Mouse (Mus musculus) ES-Bruce4 (cell line): ENCODE data around the gene Lrg1. TPM values are rescaled to one million over a fixed set of nuclear protein-coding genes. Genes with fewer than 3 reads are reported as not detected.

Experiments used
- H3K27ac ChIP-seq: 2 replicates; pipeline ENCODE4 v1.5.1; 2012; ENCODE audit warnings: low read length, inconsistent platforms; ENCODE audit not compliant: insufficient read depth
- H3K27me3 ChIP-seq: 2 replicates; pipeline ENCODE4 v1.6.1; 2012; ENCODE audit warnings: mild to moderate bottlenecking, low read length, inconsistent platforms; ENCODE audit not compliant: control insufficient read depth, poor library complexity, insufficient read depth, severe bottlenecking
- H3K36me3 ChIP-seq: 2 replicates; pipeline ENCODE4 v1.6.1; 2012; ENCODE audit warnings: inconsistent platforms, mild to moderate bottlenecking, low read length, moderate library complexity; ENCODE audit not compliant: control insufficient read depth, poor library complexity, insufficient read depth, severe bottlenecking
- H3K4me1 ChIP-seq: one replicate; pipeline ENCODE4 v1.8.1; 2011; ENCODE audit warnings: low read length; ENCODE audit not compliant: control insufficient read depth, insufficient read depth
- H3K4me3 ChIP-seq: 2 replicates; pipeline ENCODE4 v1.5.1; 2011; ENCODE audit warnings: low read depth, mild to moderate bottlenecking, low read length
- H3K9ac ChIP-seq: 2 replicates; pipeline ENCODE4 v1.6.1; 2012; ENCODE audit warnings: low read depth, mild to moderate bottlenecking, inconsistent platforms; ENCODE audit not compliant: poor library complexity, severe bottlenecking
- H3K9me3 ChIP-seq: replicated peaks from 2 replicates; pipeline ENCODE4 v1.6.1; 2012; ENCODE audit warnings: mild to moderate bottlenecking, low read length, inconsistent platforms; ENCODE audit not compliant: control insufficient read depth, poor library complexity, insufficient read depth, severe bottlenecking
- CTCF ChIP-seq: IDR thresholded peaks from one replicate; pipeline ENCODE4 v1.8.1; 2011; ENCODE audit warnings: low read depth, low read length
- EP300 ChIP-seq: IDR thresholded peaks from 2 replicates; pipeline ENCODE4 v1.6.1; 2011; ENCODE audit warnings: low read depth, low read length; ENCODE audit not compliant: insufficient read depth
- POLR2A ChIP-seq: IDR thresholded peaks from one replicate; pipeline ENCODE4 v1.8.1; 2011; ENCODE audit warnings: low read length; ENCODE audit not compliant: insufficient read depth
- polyA plus RNA-seq: library from polyadenylated mRNA; stranded (reverse); fragments of >200 nt; gene quantifications from 2 replicates; pipeline ENCODE4 v1.2.4, GENCODE M21; 2011; ENCODE audit warnings: low read depth; ENCODE audit not compliant: missing spikeins, insufficient read depth, insufficient read length

Gene Lrg1
- polyA plus RNA-seq: not detected in 2 replicates

DNA sequence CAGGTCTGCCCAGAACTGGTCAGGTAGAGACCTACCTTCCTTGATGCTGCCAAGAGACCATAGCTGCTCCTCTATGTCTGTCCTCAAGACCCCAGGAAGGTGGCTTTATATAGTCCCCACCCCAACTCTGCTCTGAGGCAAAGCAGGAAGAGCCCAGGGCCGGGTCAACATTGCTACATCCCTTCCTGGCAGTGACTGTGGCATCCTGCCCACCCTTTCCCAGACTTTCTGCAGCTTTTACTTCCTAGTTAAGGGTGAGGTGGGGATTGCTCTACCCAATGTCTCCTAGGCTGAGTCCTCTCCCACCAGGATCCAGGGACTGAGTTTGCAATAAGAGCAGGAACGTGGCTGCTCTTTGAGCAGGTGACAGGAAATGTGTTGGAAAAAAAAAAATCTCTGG is at the start of gene Lrg1:
Gene Lrg1, minus strand, starts transcription at position 176 of the 400 bp plus-strand sequence.
- Histone ChIP-seq H3K27me3 (peaks cover 4% of the 10 kb centered on the region; the same call in 1 of the 2 replicates), H3K27ac (no peak within 1 kb of the TSS), H3K4me3 (no peak within 1 kb of the TSS), H3K4me1 (no peaks in the 10 kb centered on the region), H3K9me3 (no peaks in the 10 kb centered on the region), H3K36me3 (no peaks in the 10 kb centered on the region), H3K9ac (no peak within 1 kb of the TSS)
- TF ChIP-seq POLR2A: no peak
- no peak for TF ChIP-seq EP300
- no peak for TF ChIP-seq CTCF

DNA sequence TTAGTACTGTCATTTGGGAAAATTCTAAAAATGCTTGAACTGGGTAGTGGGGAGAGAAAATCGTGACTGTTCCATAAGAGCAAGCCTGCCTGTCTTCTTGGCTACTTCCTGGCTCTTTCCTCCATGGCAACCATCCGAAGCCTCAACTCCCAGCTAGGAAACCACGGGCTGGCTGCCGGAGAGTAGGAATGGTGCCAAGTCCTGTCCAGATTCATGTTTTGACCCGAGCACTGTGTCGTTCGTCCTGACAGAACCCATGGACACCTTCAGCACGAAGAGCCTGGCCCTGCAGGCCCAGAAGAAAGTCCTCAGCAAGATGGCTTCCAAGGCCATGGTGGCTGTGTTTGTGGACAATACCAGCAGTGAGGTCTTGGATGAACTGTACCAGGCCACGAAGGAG is 49.7 kb upstream of the Lrg1 start:
- Histone ChIP-seq H3K9ac (no peak overlapping the region), H3K36me3 (peaks cover under 1% of the 10 kb centered on the region; the same call in 1 of the 2 replicates), H3K27ac (no peak overlapping the region)

DNA sequence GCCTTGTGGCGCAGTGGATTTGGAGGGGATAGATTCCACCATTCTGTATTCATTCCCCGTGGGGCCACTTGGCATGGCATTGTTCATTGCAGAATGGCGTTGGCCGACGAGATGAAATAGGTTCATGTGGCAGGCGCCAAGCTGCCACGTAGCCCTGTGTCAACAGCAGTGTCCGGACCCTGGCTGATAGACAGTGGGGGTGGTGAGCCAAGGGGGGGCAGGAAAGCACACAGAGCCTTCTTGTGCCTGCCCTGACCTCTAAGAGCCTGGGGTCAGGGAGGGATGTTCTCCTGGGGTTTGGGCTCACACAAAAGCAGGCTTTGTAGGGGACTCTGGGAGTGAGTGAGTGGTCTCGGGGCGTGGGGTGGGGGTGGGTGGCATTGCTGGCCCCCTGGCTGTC is 48.8 kb upstream of the Lrg1 start:
- no peaks in the 10 kb centered on the region for H3K4me1 ChIP-seq
- H3K27ac ChIP-seq: no peak overlapping the region
- H3K27me3 ChIP-seq: no peaks in the 10 kb centered on the region
- no peaks in the 10 kb centered on the region for H3K9me3 ChIP-seq
- H3K4me3 ChIP-seq: no peak overlapping the region
- H3K36me3 ChIP-seq: no peaks in the 10 kb centered on the region
- TF ChIP-seq CTCF (no peak), POLR2A (no peak), EP300 (no peak)
- no peak overlapping the region for H3K9ac ChIP-seq

More for the DNA sequence above, 49.7 kb upstream of the Lrg1 start:
- no peak for TF ChIP-seq POLR2A
- no peak for TF ChIP-seq CTCF
- H3K27me3 ChIP-seq: no peaks in the 10 kb centered on the region
- H3K4me3 ChIP-seq: no peak overlapping the region
- H3K4me1 ChIP-seq: no peaks in the 10 kb centered on the region
- no peaks in the 10 kb centered on the region for H3K9me3 ChIP-seq

DNA sequence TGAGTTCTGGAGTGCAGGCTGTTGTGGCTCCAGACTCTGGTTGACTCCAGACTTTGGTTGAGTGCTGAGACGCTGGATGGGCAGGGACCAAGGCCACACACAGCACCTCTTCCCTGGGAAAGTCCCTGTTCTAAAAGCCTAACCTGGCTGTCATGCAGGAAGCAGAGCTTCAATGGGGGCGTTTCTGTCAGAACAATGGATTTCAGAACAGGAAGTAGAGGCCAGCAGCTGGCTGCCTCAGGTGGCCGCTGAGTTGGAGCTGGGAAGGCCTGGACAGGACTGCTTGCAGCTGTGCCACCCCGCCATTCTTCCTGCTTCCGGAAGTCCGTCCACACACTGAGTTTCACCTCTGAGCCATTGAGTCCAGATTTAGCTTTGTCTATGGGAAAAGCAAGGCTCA is 48.0 kb upstream of the Lrg1 start:
- Histone ChIP-seq H3K27ac (no peak overlapping the region), H3K4me3 (no peak overlapping the region), H3K9ac (no peak overlapping the region), H3K4me1 (no peaks in the 10 kb centered on the region), H3K9me3 (no peaks in the 10 kb centered on the region), H3K36me3 (no peaks in the 10 kb centered on the region), H3K27me3 (no peaks in the 10 kb centered on the region)
- TF ChIP-seq EP300: no peak
- TF ChIP-seq POLR2A: no peak
- TF ChIP-seq CTCF: no peak

DNA sequence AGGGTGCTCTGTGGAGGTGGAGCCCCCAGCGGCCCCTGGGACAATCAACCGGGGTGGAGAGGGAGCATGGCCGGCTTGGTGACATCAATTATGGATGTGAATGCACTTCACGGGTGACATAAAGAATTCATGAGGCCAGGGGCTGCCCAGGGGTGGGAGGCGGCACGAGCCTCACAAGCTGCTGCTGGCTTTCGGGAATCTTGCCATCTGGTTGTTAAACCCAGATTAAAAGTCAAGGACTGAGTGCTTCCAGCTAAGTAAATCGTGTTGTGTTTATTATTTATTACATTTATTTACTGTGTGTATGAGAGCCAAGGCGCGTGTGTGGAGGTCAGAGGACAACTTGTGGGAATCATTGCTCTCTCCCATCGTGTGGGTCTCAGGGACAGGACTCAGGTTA is 43.9 kb upstream of the Lrg1 start:
- no peaks in the 10 kb centered on the region for H3K27me3 ChIP-seq
- no peak overlapping the region for H3K4me3 ChIP-seq
- no peaks in the 10 kb centered on the region for H3K36me3 ChIP-seq
- no peak for TF ChIP-seq EP300
- H3K9me3 ChIP-seq: no peaks in the 10 kb centered on the region
- H3K27ac ChIP-seq: no peak overlapping the region
- H3K4me1 ChIP-seq: no peaks in the 10 kb centered on the region
- no peak overlapping the region for H3K9ac ChIP-seq

DNA sequence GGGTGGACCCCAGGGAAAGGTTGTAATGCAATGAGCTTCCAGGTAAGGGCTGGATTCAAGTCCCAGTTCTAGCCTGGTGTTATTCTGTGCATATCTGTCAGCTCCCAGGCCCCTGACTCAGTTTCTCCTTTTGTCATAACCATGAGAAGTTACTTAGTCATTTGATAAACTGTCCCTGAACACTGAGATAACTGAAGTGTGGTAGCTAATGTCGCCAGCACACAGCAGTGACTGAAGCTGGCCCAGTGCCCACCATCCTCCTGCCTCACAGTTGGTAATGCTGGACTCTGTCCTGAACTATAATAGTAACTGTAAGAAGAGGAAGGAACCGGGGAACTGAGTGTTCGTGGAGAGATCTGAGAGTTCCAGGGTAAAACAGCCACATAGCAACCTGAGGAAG is 42.7 kb upstream of the Lrg1 start:
- TF ChIP-seq POLR2A (no peak), EP300 (no peak), CTCF (no peak)
- no peaks in the 10 kb centered on the region for H3K4me1 ChIP-seq
- H3K9ac ChIP-seq: no peak overlapping the region
- H3K27me3 ChIP-seq: no peaks in the 10 kb centered on the region
- H3K36me3 ChIP-seq: no peaks in the 10 kb centered on the region
- no peaks in the 10 kb centered on the region for H3K9me3 ChIP-seq
- H3K27ac ChIP-seq: no peak overlapping the region
- no peak overlapping the region for H3K4me3 ChIP-seq
